Mouse (Mus musculus) cerebellum, postnatal 36 days (tissue): ENCODE results near the gene Mapkap1.
A peak's percentile ranks its signal among the peaks of the same experiment; 100 is the strongest.

Source experiments
- DNase-seq, 2 experiments: peaks; one replicate each; pipeline ENCODE4 v3.0.0; 2021 to 2022; ENCODE audit warnings: mixed read lengths in 2 of 2

The Mapkap1 gene

DNA sequence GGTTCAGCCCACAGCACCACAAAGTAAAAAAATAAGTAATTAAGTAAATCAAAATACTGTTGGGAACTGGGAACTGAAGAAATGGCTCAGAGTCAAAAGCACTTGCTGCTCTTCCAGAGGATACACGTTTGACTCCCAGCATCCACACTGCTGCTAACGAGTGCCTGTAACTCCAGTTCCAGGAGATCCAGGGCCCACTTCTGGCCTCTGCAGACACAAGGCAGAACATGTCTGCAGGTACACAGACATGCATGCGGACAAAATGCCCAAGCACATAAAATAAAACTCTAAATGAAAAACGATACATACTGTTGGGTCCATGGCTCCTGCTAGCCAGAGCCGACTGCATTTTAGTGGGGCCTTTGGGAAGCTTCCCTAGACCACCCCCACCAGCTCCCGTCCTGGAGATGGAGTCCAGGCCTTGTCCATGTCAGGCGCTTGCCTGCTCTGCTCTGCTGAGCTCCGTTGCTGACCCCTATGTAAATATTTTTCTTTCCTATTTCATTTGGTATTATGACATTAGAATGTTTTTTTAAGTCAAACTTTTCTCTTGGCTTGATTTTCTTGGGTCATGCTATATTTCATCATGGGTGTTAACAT is 185.9 kb downstream of the Mapkap1 start:
- DNase-seq = no peak

DNA sequence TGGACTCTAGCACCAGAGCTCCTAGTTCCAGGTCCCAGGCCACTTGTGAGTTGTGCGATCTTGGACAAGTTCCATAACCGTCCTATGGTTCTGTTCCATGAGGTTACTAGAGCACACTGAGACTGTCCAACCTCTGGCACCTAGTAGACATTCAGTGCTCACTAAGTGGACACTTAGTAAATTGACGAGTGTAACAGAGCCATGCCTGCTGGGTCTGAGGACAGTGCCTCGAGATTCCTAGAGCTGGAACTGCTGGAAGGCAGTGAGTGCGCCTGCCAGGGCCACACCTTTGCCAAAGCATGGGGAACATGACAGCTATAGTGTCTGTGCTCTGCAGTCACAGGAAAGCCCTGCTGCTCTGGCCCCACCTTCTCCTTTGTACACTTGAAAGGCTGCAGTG is 187.4 kb downstream of the Mapkap1 start:
- DNase-seq = no peak

DNA sequence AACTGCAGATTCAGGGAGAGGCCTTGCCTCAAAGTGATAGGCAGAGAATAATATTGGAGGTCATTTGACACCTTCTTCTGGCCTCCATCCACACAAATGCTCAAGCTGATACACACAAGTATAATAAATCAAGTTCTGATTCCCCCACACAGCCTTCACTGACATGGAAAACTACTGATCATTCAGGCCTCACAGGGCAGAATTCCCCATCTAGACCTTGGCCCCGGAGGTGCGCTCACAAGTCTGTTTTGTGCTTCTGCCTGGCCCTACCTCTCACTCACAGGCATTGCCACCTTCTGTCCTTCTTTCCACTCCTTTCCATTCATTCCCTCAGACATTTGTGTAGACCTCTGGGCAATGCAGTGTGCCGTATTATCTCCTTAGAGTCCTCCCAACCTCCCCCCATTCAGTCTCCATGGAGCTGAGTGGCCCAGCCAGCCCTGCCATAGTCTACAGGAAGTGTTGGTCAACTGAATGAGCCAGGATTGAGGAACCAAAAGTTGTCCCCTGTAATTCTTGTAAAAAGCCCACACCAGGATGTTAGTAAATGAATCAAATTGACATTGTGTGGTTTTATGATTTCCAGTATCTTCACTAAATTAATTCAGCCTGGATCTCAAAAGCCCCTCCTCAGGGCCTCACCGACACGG is 193.2 kb downstream of the Mapkap1 start:
- DNase-seq = no peak

DNA sequence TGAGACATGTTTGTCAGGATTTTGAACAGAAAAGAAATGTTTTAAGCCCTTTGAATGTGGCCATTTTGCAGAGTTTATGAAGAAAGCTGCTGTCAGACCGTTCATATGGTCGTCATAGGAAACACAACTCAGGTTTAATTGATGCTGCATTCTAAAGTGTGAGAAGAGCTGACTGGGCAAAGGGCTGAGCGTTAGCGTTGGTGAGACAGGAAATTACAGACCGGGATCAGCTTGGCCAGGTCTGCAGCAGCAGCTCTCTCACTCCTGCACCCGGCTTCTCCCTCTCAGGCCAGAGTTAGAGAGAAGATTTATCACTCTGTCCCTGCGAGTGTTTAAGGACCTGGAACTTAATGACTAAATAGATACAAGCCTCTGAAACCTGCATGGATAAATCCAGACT is 194.2 kb downstream of the Mapkap1 start:
- DNase-seq = no peak

DNA sequence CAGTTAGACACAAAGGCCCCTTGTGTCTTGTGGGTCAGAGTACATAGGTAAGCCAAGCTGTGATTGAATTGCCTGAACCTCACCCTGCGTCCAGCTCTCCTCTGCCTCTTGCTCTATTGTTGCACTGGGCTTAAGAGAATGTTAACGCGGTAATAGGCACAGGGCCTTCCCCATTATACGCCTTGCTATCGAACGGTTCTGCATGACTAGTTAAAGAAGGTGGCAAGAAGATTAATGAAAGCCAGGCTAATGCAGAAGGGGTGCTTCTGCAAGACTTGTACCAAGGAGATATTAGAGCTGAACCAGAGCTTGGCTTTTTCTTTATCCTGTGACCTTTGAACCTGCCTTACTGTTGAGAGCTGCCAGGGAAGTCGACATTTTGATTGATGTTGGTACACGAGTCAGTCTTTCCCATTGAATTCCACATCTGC is 195.6 kb downstream of the Mapkap1 start:
- DNase-seq = no peak

- DNase-seq = no peak
Observed at GRCm38 (mm10) chr2:34602896-34603295, 196.3 kb downstream of the Mapkap1 start.

- DNase-seq = no peak
Observed at GRCm38 (mm10) chr2:34603653-34604214, 197.2 kb downstream of the Mapkap1 start.

- DNase-seq = no peak
Observed at GRCm38 (mm10) chr2:34605040-34605439, 198.5 kb downstream of the Mapkap1 start.

DNA sequence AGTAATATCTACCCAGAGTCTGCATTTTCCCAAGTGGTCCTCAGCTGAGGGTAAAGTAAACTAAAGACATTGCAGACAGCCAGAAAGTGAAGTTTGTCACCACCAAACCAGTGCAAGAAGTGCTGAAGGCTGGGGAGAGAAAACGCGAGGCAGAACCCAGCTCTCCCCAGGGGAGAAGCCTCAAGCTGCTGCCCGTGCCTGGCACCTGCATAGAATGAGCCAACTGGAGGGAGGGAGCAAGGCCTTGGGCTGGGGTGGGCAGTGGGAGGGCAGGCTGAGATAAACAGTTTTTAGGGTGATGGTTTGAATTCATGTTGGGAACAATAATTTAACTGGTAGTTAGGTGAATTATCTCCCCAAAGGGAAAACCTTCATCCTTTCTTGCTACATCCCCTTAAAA is 202.3 kb downstream of the Mapkap1 start:
- DNase-seq = no peak

DNA sequence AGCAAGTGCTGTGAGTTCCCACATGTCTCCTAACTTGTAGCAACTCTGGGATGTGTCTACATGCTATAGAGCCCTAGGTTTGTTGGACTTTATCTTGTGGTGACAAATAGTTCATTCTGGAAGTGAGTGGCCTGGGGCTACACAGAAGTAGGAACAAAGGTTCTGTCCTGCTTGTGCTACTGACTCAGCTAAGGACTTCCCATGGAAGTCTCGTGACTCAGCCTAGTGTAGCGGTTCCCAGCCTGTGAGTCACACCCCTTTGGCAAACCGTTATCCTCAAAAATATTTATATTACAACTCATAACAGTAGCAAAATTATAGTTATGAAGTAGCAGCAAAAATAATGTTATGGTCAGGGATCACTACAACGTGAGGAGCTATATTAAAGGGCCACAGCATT is 202.9 kb downstream of the Mapkap1 start:
- DNase-seq = no peak

DNA sequence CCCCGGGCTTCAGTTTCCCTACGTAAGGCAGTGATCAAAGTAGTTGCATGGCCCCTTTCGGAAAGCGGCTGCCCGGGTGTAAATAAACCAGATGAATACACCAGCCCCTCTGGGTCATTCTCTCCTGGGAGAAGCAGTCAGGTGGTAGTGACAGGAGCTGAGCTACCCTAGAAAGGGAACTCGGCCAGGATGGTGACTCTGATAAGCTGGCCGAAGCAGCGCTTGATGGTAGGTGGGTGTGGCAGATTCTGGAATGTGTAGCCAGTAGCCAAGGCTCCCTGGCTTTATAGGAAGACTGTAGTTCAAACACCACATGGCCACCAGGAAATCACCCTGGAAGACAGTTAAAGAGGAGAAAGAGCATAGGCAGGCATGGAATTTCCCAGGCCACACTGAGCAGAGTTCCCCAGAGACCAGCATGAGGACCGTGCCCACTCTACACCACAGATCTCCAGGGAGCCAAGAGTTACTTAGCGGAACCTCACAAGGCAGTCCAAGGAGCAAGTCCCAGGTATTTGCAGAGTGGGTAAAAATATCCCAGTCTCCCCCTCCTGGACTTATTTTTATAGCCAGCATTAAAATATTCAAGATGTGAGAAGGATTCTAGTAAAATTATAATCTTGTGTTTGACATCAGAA is 214.3 kb downstream of the Mapkap1 start:
- DNase-seq = no peak

DNA sequence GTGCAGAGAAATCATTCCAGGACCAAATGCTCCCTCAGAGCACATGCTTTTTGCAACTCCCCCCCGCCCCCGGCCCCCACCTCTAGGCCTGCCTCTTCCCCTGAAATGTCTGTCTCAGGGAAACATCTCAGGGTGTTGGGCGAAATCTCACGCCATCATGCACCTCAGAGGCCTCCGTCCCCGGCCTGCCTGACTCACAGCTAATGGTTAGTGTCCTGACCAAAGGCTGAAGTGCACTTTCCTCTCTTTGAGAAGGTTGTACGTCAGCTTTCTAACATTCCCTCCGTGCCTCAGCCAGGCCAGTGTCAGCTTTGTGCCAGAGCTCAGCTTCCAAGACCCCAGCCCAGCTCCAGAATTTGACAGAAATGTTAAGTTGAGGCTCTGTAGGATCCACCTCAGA is 214.9 kb downstream of the Mapkap1 start:
- no peak for DNase-seq

DNA sequence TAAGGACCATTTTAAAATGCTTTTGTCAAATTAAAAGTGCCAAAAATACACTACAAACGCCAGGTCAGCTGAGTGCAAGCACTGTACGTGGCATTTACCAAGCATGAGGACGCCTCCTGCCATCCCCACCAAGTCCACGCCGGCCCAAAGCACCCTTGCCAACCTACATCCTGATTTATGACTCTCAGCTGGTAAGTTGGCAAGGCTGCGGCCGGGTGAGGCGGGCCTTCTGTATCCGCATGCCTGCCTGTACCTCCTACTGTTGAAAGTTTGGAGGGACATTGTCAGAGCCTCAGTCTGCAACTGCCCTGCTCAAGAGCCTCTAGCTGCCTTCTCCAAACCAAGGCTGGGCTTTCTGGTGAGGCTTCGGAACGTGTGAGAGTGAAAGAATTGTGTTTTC is 215.9 kb downstream of the Mapkap1 start:
- peak; percentile 45 for DNase-seq

- DNase-seq = peak; percentile 16 to 30
Observed at GRCm38 (mm10) chr2:34623181-34623580, 216.6 kb downstream of the Mapkap1 start.

- DNase-seq = no peak
Observed at GRCm38 (mm10) chr2:34624076-34624475, 217.5 kb downstream of the Mapkap1 start.

GRCm38 (mm10) chr2:34627328-34628226 is 221.0 kb downstream of the Mapkap1 start:
- DNase-seq = no peak

DNA sequence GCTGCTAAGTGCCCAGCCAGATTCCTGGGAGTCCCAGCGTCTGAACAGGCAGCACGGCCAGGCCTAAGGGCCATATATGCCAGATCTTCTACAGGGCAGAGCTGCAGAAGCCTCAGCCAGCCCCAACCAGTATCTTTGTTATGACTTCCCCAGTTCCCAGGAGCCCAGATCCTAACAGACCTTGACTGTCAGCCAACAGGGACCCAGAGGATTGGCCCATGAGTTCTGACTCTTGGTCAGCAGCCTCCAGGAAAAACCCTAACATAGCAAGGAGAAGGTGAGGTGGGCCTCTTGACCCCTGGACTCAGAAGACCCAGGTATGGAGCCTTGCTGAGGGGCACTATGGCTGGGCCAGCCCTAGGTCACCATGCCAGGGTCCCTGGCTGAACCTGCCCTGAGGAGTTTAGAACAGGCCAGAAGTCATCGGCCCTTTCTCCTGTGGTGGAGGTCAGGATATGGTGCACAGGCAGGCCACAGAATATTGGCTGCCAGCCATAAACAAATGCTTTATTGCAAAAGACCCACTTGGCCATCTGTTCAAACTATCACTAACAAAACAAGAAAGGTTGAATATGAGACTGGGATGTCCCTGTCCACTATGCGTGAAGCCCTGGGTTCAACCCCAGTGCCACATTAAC is 222.5 kb downstream of the Mapkap1 start:
- no peak for DNase-seq

DNA sequence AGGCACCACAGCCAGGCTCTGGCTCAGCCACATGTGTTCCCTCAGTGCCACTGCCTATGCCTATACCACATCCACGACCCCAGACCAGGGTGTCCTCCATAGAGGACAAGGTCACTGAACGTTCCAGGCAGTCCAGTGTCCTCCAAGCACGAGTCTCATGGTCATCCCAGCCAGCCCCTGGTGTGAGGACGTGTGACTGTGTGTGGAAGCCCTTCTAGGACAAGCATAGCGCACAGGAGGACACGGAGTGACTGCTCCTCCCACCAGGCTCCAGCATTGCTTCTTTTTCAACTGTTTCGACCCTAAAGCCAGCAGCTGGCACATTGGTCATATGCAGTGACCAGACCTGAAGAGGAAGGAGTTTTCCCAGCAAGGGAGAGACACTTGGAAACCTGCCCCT is 223.2 kb downstream of the Mapkap1 start:
- no peak for DNase-seq

GRCm38 (mm10) chr2:34630445-34630844 is 223.9 kb downstream of the Mapkap1 start:
- DNase-seq = no peak

DNA sequence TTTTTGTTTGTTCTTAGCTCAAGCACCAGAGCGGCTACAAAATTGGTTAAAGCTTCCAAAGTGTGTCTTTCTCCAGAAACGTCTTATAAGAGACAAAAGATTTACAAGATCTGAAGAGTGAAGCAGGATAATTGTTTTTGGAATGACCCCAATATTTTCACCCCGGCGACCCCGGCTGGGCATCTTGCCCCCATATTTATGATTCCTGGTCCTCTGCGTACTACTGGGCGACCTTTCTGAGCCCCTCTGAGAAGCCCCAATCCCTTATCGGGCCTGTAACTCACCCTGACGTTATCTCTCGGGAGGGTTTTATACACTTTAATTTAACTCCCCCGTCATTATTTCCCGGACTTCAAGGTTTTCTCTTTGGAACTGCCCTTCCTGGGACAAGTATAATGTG is 225.5 kb downstream of the Mapkap1 start:
- no peak for DNase-seq

- DNase-seq = no peak
Observed at GRCm38 (mm10) chr2:34635249-34636165, 228.9 kb downstream of the Mapkap1 start.
